Mouse (Mus musculus): ENCODE measurements at regions not wholly inside any gene's neighbourhood (a gene's known extent, or its start where the extent isn't known, plus 50 kb on each side); places are given as distances from the start of the nearest gene placed in this dataset.
"Not testable (repeated sequence)": the region's sequence is repeated elsewhere in the genome, so short reads cannot be mapped to it uniquely, and the experiment has no call there.

DNA sequence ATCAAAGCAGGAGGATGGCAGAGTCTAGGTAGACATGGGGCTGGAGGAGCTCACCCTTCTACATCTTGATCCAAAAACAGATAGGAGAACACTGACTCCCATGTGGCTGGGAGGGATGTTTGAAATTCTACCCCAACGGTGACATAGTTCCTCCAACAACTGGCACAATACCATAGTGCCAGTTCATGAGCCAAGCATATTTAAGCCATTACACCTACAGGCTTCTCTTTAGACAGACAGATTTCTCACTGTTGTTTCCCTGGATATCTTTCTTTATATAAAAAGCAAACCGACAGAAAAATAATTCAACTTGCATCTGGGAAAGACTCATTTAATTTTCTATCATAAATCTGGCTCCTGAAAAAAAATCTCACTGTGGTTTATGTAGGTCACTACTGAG lies 380.4 kb upstream of the Nectin3 start:
- Histone ChIP-seq H3K4me2 (no peak overlapping the region), H3K9me3 (no peaks in the 10 kb centered on the region), H3K4me3 (no peak overlapping the region), H3K4me1 (replicated peaks) (no peaks in the 10 kb centered on the region), H3K36me3 (no peaks in the 10 kb centered on the region), H3K27me3 (no peaks in the 10 kb centered on the region), H3K9ac (no peak overlapping the region), H3K27ac (replicated peaks) (no peak overlapping the region)
- WGBS: 94% methylated on average over 2 of the region's 2 CpGs
- no peak for ATAC-seq (ENCODE audit: low read depth)

DNA sequence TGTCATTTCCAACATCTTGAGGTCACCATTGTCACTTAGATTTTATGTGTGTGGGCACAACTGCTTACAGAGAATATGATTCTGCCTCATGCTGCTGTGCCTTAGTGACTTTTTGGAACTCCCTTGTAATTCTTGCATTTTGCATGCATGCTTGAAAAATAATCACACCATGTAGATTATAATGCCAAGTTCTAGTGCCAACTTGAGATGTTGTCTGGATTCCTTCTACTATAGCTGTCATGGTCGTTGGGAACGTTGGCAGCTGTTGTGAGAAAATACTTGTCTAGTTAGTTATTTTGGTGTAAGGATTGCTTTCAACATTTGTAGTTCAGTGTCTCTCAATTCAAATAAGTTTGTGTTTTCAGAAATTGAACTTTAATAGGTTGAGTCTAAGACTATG lies 365.6 kb upstream of the Nectin3 start:
- 93% methylated on average over 2 of the region's 2 CpGs for WGBS

DNA sequence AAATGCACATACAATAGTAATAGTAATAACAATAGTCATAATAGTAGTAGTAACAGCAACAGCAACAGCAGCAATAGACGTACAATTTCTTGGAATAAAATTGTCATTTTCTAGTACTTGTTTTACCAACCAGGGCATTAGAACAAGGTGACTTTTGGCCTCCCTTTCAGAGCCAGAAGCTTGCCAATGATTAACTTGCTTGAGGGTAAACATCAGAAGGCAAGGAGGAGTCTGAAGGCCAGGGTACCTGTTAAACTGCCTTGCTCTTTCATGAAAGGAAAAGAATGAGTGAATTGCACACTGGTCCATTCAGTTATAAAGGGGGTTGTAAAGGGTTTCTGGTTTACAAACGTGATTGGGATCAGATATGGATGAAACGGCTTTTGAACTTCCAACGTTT lies 351.2 kb upstream of the Nectin3 start:
- Histone ChIP-seq H3K4me1 (replicated peaks) (peaks cover 13% of the 10 kb centered on the region), H3K4me2 (no peak overlapping the region), H3K4me3 (no peak overlapping the region), H3K9ac (no peak overlapping the region), H3K9me3 (no peaks in the 10 kb centered on the region), H3K27ac (replicated peaks) (no peak overlapping the region), H3K27me3 (no peaks in the 10 kb centered on the region), H3K36me3 (no peaks in the 10 kb centered on the region)
- 75% methylated on average over 4 of the region's 4 CpGs for WGBS
- no peak for ATAC-seq (ENCODE audit: low read depth)

More for the DNA sequence above, 365.6 kb upstream of the Nectin3 start:
- Histone ChIP-seq H3K9me3 (no peaks in the 10 kb centered on the region), H3K4me3 (no peak overlapping the region), H3K9ac (no peak overlapping the region), H3K27me3 (no peaks in the 10 kb centered on the region), H3K36me3 (no peaks in the 10 kb centered on the region), H3K4me1 (replicated peaks) (no peaks in the 10 kb centered on the region), H3K27ac (replicated peaks) (no peak overlapping the region), H3K4me2 (no peak overlapping the region)
- no peak for ATAC-seq (ENCODE audit: low read depth)

DNA sequence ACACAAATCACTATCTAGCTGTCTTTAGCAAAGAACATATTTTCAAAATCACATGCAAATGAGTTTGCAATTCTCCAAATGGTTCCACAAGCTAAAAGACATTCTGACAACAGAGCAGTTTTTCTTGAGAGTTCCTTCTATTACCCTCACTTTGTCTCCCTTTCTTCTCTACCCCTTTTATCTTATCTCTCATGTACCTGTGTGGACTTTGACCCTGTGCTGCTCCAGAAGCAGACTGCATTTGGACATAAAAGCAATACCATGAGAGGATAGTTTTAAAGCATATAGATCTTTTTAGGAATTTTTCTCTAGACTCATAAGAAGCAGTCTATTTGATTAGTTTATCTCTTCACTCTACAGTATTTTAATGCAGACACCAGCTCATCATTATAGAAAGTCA lies 350.4 kb upstream of the Nectin3 start:
- no peak overlapping the region for H3K9ac ChIP-seq
- H3K9me3 ChIP-seq: no peaks in the 10 kb centered on the region
- no peak overlapping the region for H3K4me3 ChIP-seq
- H3K36me3 ChIP-seq: no peaks in the 10 kb centered on the region
- no peaks in the 10 kb centered on the region for H3K27me3 ChIP-seq
- no peak overlapping the region for H3K4me2 ChIP-seq
- H3K27ac ChIP-seq (replicated peaks): no peak overlapping the region
- no peak for ATAC-seq (ENCODE audit: low read depth)
- peaks cover 13% of the 10 kb centered on the region for H3K4me1 ChIP-seq (replicated peaks)

DNA sequence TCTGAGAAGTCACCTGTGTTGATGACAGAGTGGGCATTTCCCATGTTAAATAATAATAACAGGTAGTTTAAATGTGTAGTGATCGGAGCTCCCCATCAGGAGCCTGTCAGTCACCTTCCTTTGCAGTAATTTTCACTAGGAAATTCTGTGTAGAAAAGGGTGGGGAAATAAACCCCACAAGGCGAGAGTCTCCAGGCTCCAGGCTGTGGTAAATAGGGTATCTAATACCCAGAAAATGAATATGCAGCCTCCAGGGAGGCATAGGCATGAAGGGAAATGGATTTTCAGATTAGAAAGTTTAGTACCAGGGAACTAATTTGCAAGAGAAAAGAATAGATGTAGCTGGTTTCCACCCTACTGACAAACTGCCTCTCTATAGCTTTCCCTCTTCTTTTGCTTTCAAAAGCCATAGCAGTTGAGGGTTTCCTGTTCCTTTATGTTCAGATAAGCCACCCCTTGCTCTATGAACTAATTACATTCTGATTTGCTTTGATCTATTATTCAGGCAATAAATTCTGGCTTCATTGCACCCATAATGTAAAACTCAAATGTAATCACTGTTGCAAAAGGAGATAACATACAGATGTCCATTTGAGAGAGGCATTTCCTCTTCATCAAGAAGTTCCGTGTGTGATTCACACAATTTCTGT lies 349.5 kb upstream of the Nectin3 start:
- no peak for ATAC-seq (ENCODE audit: low read depth)
- no peak overlapping the region for H3K9ac ChIP-seq
- no peak overlapping the region for H3K4me2 ChIP-seq
- no peaks in the 10 kb centered on the region for H3K27me3 ChIP-seq
- no peaks in the 10 kb centered on the region for H3K9me3 ChIP-seq
- H3K27ac ChIP-seq (replicated peaks): no peak overlapping the region
- WGBS: 44% methylated on average over 3 of the region's 3 CpGs
- no peak overlapping the region for H3K4me3 ChIP-seq
- H3K36me3 ChIP-seq: no peaks in the 10 kb centered on the region
- peaks cover 7% of the 10 kb centered on the region; the same call in 1 of the 2 replicates for H3K4me1 ChIP-seq (replicated peaks)

DNA sequence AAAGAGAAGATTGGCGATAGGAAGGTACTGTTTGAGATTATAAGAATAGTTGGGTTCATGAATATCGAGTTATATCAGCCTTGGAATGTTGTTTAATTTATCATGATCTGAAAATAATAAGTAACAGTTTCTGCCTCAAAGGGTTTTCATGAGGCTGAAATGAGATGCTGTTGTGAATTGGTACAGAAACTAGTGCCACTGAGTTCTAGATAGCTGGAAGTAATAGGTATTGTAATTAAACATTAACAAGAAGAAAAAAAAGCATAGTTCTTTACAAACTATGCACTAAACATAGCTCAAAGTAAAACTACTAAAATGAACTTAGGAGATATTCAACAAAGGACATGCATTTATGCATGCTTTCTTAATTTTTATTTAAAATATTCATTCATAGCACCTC lies 342.9 kb upstream of the Nectin3 start:
- ATAC-seq (ENCODE audit: low read depth): no peak
- Histone ChIP-seq H3K27me3 (no peaks in the 10 kb centered on the region), H3K9me3 (no peaks in the 10 kb centered on the region), H3K4me1 (replicated peaks) (no peaks in the 10 kb centered on the region), H3K9ac (no peak overlapping the region), H3K4me3 (no peak overlapping the region), H3K36me3 (no peaks in the 10 kb centered on the region), H3K4me2 (no peak overlapping the region), H3K27ac (replicated peaks) (no peak overlapping the region)
- WGBS: 90% methylated on average over 2 of the region's 2 CpGs

DNA sequence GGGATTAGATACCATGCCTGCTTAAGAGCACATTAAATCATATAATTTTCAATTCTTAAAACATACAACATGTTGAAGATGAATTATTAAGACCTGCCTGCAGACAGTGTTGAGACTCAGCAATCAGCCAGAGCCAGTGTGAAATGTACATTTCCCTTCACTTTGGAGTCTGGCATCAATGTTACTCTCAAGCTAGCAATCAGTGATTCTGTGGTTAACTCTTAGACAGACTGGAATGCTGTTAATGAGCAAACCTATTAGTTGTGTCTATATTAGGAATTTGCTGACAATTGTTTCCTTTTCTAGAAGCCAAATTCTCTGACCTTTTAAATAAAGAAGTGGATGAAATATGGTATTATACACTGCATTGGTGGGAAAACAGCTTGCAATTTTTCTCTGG lies 342.4 kb upstream of the Nectin3 start:
- no peaks in the 10 kb centered on the region for H3K27me3 ChIP-seq
- no peaks in the 10 kb centered on the region for H3K4me1 ChIP-seq (replicated peaks)
- no peak overlapping the region for H3K4me3 ChIP-seq
- H3K4me2 ChIP-seq: no peak overlapping the region
- ATAC-seq (ENCODE audit: low read depth): no peak
- H3K36me3 ChIP-seq: no peaks in the 10 kb centered on the region
- no peak overlapping the region for H3K27ac ChIP-seq (replicated peaks)
- H3K9me3 ChIP-seq: no peaks in the 10 kb centered on the region
- no peak overlapping the region for H3K9ac ChIP-seq

DNA sequence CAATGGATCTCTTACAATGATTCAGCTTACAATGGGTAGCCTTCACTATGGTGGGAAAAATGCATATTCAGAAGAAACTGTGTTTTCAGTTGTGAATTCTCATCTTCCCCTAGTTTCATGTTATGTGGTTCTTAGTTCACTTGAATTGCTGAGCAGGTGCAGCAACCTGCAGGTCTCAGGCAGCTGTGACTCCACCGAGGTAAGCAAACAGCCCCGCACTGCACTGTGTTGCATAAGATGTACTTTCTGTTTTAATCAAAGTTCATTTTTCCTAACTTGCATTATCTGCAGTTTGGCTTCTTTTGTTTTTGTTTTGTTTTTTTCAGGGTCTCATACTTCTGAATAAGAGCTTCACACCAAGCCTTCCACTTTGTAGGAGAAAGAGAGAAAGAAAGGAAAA lies 326.8 kb upstream of the Nectin3 start:
- no peak for ATAC-seq (ENCODE audit: low read depth)
- H3K4me2 ChIP-seq: no peak overlapping the region
- H3K4me1 ChIP-seq (replicated peaks): no peaks in the 10 kb centered on the region
- H3K9ac ChIP-seq: no peak overlapping the region
- H3K36me3 ChIP-seq: no peaks in the 10 kb centered on the region
- no peaks in the 10 kb centered on the region for H3K9me3 ChIP-seq
- H3K27me3 ChIP-seq: no peaks in the 10 kb centered on the region
- 78% methylated on average over 2 of the region's 2 CpGs for WGBS
- no peak overlapping the region for H3K27ac ChIP-seq (replicated peaks)
- no peak overlapping the region for H3K4me3 ChIP-seq

DNA sequence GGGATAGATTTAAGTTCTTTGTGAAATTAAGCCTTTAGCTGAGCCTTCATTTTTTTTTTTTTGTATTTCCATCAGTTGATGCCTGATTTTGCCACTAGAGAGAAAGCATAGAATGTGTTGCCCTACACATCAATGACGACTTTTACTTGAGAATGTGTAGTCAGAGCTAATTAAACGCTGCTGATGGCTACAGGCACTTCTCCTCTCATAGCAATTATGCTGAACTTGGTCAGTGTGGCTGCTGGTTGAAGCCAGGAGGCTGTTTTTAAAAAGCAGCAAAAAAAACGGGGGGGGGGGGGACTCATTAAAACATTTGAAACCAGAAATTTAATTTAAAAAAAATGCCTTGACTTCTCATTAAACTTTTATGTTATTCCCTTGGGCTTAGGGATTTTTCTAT lies 324.4 kb upstream of the Nectin3 start:
- Histone ChIP-seq H3K9me3 (no peaks in the 10 kb centered on the region), H3K4me1 (replicated peaks) (no peaks in the 10 kb centered on the region), H3K36me3 (no peaks in the 10 kb centered on the region), H3K4me2 (no peak overlapping the region), H3K27me3 (no peaks in the 10 kb centered on the region), H3K27ac (replicated peaks) (no peak overlapping the region), H3K4me3 (no peak overlapping the region), H3K9ac (no peak overlapping the region)
- ATAC-seq (ENCODE audit: low read depth): no peak
- 61% methylated on average over 3 of the region's 3 CpGs for WGBS

DNA sequence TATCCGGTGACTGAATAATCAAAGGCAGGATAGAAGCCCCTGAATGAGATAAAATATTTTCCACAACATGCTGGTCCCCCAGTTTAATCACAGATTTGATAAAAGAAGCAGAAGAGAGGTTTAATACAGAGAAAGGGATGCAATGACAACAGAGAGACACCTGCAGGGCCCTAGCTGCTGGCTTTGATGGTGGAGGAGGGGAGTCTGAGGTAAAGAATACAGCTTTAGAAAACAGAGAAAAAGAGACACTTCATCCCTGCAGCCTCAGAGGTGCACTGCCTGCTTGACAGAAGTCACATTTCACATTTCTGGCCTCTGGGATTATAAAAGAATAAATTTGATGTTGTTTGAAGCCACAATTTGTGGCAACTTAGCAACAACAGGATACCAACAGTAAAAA lies 319.9 kb upstream of the Nectin3 start:
- Histone ChIP-seq H3K27me3 (no peaks in the 10 kb centered on the region), H3K27ac (replicated peaks) (no peak overlapping the region), H3K4me3 (no peak overlapping the region), H3K4me1 (replicated peaks) (no peaks in the 10 kb centered on the region), H3K9me3 (no peaks in the 10 kb centered on the region), H3K36me3 (no peaks in the 10 kb centered on the region), H3K4me2 (no peak overlapping the region), H3K9ac (no peak overlapping the region)
- 91% methylated on average over 1 of the region's 1 CpGs for WGBS
- no peak for ATAC-seq (ENCODE audit: low read depth)

DNA sequence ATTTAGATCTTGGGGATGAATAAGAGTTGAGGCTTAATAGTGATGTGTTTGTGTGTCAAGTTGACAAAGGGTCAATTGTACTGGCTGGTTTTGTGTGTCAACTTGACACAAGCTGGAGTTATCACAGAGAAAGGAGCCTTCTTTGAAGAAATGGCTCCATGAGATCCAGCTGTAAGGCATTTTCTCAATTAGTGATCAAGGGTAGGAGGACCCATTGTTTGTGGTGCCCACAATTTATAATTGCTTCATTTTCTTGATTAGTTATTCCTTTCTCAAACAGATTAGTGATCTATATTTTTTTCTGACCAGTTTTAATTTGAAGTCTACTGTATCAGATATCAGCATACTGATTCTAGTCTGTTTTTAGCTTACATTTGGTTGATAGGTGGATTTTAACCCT lies 313.5 kb upstream of the Nectin3 start:
- not testable (repeated sequence) for H3K36me3 ChIP-seq; H3K9me3 ChIP-seq; ATAC-seq (ENCODE audit: low read depth); H3K27me3 ChIP-seq; H3K9ac ChIP-seq; H3K4me1 ChIP-seq (replicated peaks); H3K4me3 ChIP-seq; H3K4me2 ChIP-seq; H3K27ac ChIP-seq (replicated peaks)

DNA sequence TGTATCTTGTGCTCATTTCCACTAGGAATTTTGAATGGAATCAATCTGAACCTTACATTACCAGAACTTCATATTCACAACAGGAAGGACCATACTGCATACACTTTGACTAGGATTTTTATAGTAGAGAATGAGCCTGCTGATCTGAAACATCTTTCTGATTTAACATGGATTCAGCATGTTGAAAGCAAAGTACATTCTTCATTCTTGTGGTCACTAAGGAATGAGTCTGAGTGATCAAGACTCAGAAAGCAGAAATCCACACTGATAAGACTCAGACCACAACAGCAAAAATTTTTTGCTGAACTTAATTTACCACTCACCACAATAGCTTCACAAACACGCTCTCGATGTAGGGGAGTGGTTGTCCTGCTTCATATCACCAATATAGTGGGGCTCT lies 309.2 kb upstream of the Nectin3 start:
- ATAC-seq (ENCODE audit: low read depth): no peak
- Histone ChIP-seq H3K4me1 (replicated peaks) (no peaks in the 10 kb centered on the region), H3K9me3 (no peaks in the 10 kb centered on the region), H3K27me3 (no peaks in the 10 kb centered on the region), H3K4me3 (no peak overlapping the region), H3K36me3 (no peaks in the 10 kb centered on the region), H3K9ac (no peak overlapping the region), H3K27ac (replicated peaks) (no peak overlapping the region), H3K4me2 (no peak overlapping the region)
- WGBS: 95% methylated on average over 2 of the region's 2 CpGs

DNA sequence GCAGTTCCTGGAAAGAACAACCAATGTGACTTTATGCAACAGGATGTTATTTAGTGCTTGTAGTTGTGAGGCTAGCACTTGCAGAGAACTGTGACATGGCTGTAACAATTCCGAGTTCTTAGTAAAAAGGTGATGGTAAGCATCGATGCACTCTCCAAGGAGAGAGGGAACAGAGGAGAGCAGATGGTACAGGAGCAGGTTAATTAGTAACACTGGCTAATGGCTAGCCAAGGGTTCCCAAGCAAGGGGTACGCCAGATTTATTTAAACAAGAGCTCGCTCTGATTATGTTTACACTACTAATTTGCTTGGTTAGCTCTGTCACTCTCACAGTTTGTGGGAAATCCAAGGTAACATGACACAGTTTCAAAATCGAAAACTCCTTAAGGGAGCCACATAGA lies 278.0 kb upstream of the Nectin3 start:
- no peak overlapping the region for H3K4me2 ChIP-seq
- H3K27ac ChIP-seq (replicated peaks): no peak overlapping the region
- no peaks in the 10 kb centered on the region for H3K9me3 ChIP-seq
- no peak for ATAC-seq (ENCODE audit: low read depth)
- 61% methylated on average over 5 of the region's 5 CpGs for WGBS
- H3K4me3 ChIP-seq: no peak overlapping the region
- H3K4me1 ChIP-seq (replicated peaks): no peaks in the 10 kb centered on the region
- H3K27me3 ChIP-seq: no peaks in the 10 kb centered on the region
- H3K9ac ChIP-seq: no peak overlapping the region
- no peaks in the 10 kb centered on the region for H3K36me3 ChIP-seq
